Mouse (Mus musculus) embryonic facial prominence, embryonic 10.5 days (tissue): ENCODE data around the gene Arrdc2. TPM values are rescaled to one million over a fixed set of nuclear protein-coding genes. Genes with fewer than 3 reads are reported as not detected.

ENCODE experiments used
- DNase-seq: peaks from one replicate; pipeline ENCODE4 v3.0.0-alpha.2; 2017; ENCODE audit warnings: low spot score
- H3K27ac ChIP-seq: fragments of 300-500 bp; sonication (generic); replicated peaks from 2 replicates; pipeline ENCODE4 v1.5.1; 2016; ENCODE audit warnings: mild to moderate bottlenecking
- H3K27me3 ChIP-seq: fragments of 300-500 bp; sonication (generic); replicated peaks from 2 replicates; pipeline ENCODE4 v1.6.1; 2016; ENCODE audit warnings: low read depth, mild to moderate bottlenecking; ENCODE audit not compliant: poor library complexity, severe bottlenecking
- H3K36me3 ChIP-seq: fragments of 300-500 bp; sonication (generic); replicated peaks from 2 replicates; pipeline ENCODE4 v1.6.1; 2016; ENCODE audit warnings: mild to moderate bottlenecking, moderate library complexity
- H3K4me1 ChIP-seq: fragments of 300-500 bp; sonication (generic); 2 replicates; pipeline ENCODE4 v1.6.1; 2016
- H3K4me3 ChIP-seq: fragments of 300-500 bp; sonication (generic); 2 replicates; pipeline ENCODE4 v1.5.1; 2016; ENCODE audit warnings: mild to moderate bottlenecking, moderate library complexity
- H3K9me3 ChIP-seq: fragments of 300-500 bp; sonication (generic); 2 replicates; pipeline ENCODE4 v1.6.1; 2016; ENCODE audit warnings: mild to moderate bottlenecking
- WGBS: fragments of 180-500 bp; shearing (Covaris S2); methylation state at CpG from one replicate; pipeline ENCODE4 v1.1.7; 2016; 5-methylcytosine and 5-hydroxymethylcytosine counted together
- polyA plus RNA-seq: library from polyadenylated mRNA; unstranded; fragments of >200 nt; fragmentation: Nextera tagmentation; extraction: Ambion mirVana; gene quantifications from 2 replicates; pipeline ENCODE4 v1.2.1, GENCODE M21; 2016

The Arrdc2 gene
- polyA plus RNA-seq, 1 experiment from 2014 or later, result 5.8 TPM

- DNase-seq, result no peak
- peaks cover 19% of the 10 kb centered on the region for H3K4me1 ChIP-seq
- H3K36me3 ChIP-seq, result no peaks in the 10 kb centered on the region
- no peak overlapping the region for H3K4me3 ChIP-seq
- H3K9me3 ChIP-seq, result no peaks in the 10 kb centered on the region
- no peak overlapping the region for H3K27ac ChIP-seq
- WGBS, result 72% methylated on average over 20 of the region's 20 CpGs
- peaks cover 75% of the 10 kb centered on the region for H3K27me3 ChIP-seq
Observed at GRCm38 (mm10) chr8:70810962-70811680, 28.4 kb downstream of the Arrdc2 start.

DNA sequence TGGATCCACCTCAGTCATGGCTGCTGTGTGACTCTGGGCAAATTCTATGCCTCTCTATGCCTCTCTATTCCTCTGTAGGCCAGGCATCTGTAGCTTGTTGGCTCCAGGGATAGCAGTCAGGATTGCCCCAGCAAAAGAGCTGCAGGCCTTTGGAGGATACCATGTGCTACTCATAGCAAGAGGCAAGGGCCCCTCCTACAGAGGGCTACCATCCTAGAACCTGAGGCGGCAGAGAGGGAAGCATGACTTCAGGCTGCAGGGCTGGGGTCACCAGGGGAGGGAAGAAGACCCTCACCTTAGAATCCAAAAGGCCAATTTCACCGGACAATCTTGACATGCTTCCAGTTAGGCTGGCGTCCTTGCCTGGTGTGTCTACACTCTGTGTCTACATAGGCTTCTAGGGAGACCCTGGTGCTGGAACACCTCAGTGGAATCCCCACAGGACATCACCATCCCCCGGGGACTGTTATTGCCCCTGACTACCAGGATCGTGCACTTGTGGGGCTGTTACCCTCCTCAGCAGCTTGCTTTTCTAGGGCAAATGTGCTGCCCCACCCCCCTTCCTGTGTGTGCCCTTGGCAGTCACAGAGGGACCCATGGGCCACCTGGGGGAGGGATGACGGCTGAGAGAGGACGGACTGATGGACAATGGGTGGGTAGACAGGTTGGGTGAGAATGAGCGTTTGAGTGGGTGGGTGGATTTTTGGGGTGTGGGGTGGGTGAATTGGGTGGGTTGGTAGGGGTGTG lies 30.4 kb downstream of the Arrdc2 start:
- H3K9me3 ChIP-seq, result no peaks in the 10 kb centered on the region
- H3K4me1 ChIP-seq, result peaks cover 27% of the 10 kb centered on the region
- DNase-seq, result no peak
- H3K4me3 ChIP-seq, result no peak overlapping the region; the same call in 1 of the 2 replicates
- 84% methylated on average over 8 of the region's 8 CpGs for WGBS
- peaks cover 75% of the 10 kb centered on the region for H3K27me3 ChIP-seq
- no peaks in the 10 kb centered on the region for H3K36me3 ChIP-seq
- H3K27ac ChIP-seq, result no peak overlapping the region

DNA sequence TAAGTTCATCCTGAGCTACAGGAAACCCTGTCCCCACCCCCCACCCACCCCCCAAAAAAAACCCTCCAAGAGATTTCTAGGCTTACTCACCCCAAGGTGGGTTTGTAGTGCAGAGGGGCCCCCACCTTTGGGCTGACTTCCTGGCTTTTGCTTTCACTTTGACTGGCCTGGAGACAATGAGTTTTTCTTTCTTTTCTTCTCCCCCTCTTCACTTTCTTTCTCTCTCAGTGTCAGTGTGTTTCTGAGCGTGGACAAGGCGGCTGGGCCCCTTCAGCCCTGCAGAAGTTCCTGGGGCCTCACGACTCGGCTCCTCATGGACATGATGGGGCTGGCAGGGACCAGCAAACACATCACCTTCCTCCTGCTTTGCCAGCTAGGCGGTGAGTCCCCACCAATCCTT lies 31.3 kb downstream of the Arrdc2 start, which contains the start of gene Il12rb1:
Il12rb1 (plus strand) TSS at position 211 of the 400 bp plus-strand sequence.
- peaks cover 75% of the 10 kb centered on the region for H3K27me3 ChIP-seq
- 64% methylated on average over 5 of the region's 5 CpGs for WGBS
- DNase-seq, result no peak
- no peak within 1 kb of the TSS for H3K27ac ChIP-seq
- H3K9me3 ChIP-seq, result no peaks in the 10 kb centered on the region
- peaks cover 34% of the 10 kb centered on the region for H3K4me1 ChIP-seq
- no peaks in the 10 kb centered on the region for H3K36me3 ChIP-seq
- no peak within 1 kb of the TSS; the same call in 1 of the 2 replicates for H3K4me3 ChIP-seq

- no peaks in the 10 kb centered on the region for H3K36me3 ChIP-seq
- 38% methylated on average over 1 of the region's 1 CpGs for WGBS
- H3K4me1 ChIP-seq, result peaks cover 34% of the 10 kb centered on the region
- H3K4me3 ChIP-seq, result no peak overlapping the region
- no peak overlapping the region for H3K27ac ChIP-seq
- DNase-seq, result no peak
- H3K9me3 ChIP-seq, result no peaks in the 10 kb centered on the region
- H3K27me3 ChIP-seq, result peaks cover 79% of the 10 kb centered on the region
Observed at GRCm38 (mm10) chr8:70807304-70807703, 32.2 kb downstream of the Arrdc2 start.

GRCm38 (mm10) chr8:70806541-70806940 lies 33.0 kb downstream of the Arrdc2 start:
- peaks cover 31% of the 10 kb centered on the region for H3K4me1 ChIP-seq
- peaks cover 87% of the 10 kb centered on the region for H3K27me3 ChIP-seq
- no peaks in the 10 kb centered on the region for H3K9me3 ChIP-seq
- no peak for DNase-seq
- 73% methylated on average over 4 of the region's 4 CpGs for WGBS
- no peaks in the 10 kb centered on the region for H3K36me3 ChIP-seq
- no peak overlapping the region for H3K27ac ChIP-seq
- no peak overlapping the region for H3K4me3 ChIP-seq

- WGBS, result 1% methylated on average over 45 of the region's 45 CpGs
- Histone ChIP-seq H3K4me1 (peaks cover 19% of the 10 kb centered on the region), H3K27ac (peak within 1 kb of the TSS; percentile 35; the same call in 1 of the 2 replicates), H3K9me3 (no peaks in the 10 kb centered on the region), H3K36me3 (no peaks in the 10 kb centered on the region), H3K4me3 (peak within 1 kb of the TSS; percentile 63), H3K27me3 (peaks cover 89% of the 10 kb centered on the region)
- peak; percentile 93 for DNase-seq
Observed at GRCm38 (mm10) chr8:70804481-70805206, 34.9 kb downstream of the Arrdc2 start, which contains the start of gene Mast3. TSS of gene Mast3 (minus strand) at chr8:70805054.

- 1% methylated on average over 47 of the region's 47 CpGs for WGBS
- DNase-seq, result peak; percentile 53
Observed at GRCm38 (mm10) chr8:70803761-70804480, 35.6 kb downstream of the Arrdc2 start.

DNA sequence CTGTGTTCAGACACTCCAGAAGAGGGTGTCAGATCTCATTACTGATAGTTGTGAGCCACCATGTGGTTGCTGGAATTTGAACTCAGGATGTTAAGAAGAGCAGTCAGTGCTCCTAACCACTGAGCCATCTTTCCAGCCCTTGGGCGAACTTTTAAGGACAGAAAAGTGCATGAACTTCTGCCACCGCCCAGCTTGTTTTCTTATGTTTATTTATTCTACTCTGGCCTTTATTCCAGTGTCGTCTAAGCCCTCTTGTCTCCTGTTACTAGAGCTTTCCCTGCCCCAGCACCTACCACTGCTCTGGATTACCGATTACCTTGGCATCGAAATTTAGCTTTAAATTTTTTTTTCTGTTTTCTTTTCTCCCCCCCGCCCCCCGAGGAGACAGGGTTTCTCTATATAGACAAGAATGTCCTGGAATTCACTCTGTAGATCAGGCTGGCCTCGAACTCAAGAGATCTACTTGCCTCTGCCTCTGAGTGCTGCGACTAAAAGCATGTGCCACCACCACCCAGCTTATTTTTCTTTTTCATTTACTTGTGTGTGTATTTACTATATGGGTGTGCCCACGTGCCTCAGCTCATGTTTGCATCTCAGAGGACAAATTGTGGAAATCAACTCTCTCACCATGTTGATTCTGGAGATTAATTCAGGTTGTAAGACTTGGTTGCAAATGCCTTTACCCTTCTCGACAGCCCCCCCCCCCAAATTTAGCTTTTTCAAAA lies 36.6 kb downstream of the Arrdc2 start:
- H3K36me3 ChIP-seq, result no peaks in the 10 kb centered on the region
- peaks cover 96% of the 10 kb centered on the region for H3K27me3 ChIP-seq
- WGBS, result 66% methylated on average over 11 of the region's 11 CpGs
- DNase-seq, result no peak
- H3K4me3 ChIP-seq, result no peak overlapping the region
- no peak overlapping the region for H3K27ac ChIP-seq
- peaks cover 23% of the 10 kb centered on the region for H3K4me1 ChIP-seq
- no peaks in the 10 kb centered on the region for H3K9me3 ChIP-seq

More at GRCm38 (mm10) chr8:70803761-70804480, 35.6 kb downstream of the Arrdc2 start:
- Histone ChIP-seq H3K36me3 (no peaks in the 10 kb centered on the region), H3K27me3 (peaks cover 89% of the 10 kb centered on the region), H3K4me1 (peaks cover 16% of the 10 kb centered on the region), H3K4me3 (peak overlapping the region; percentile 63), H3K9me3 (no peaks in the 10 kb centered on the region), H3K27ac (0 out of 2 replicates have a peak overlapping the region, but pooled peaks have one; percentile 35)

- 82% methylated on average over 1 of the region's 1 CpGs for WGBS
- DNase-seq, result no peak
- Histone ChIP-seq H3K9me3 (no peaks in the 10 kb centered on the region), H3K4me1 (peaks cover 33% of the 10 kb centered on the region), H3K36me3 (no peaks in the 10 kb centered on the region), H3K27ac (no peak overlapping the region), H3K4me3 (no peak overlapping the region), H3K27me3 (peaks cover 96% of the 10 kb centered on the region)
Observed at GRCm38 (mm10) chr8:70801830-70802229, 37.7 kb downstream of the Arrdc2 start.

DNA sequence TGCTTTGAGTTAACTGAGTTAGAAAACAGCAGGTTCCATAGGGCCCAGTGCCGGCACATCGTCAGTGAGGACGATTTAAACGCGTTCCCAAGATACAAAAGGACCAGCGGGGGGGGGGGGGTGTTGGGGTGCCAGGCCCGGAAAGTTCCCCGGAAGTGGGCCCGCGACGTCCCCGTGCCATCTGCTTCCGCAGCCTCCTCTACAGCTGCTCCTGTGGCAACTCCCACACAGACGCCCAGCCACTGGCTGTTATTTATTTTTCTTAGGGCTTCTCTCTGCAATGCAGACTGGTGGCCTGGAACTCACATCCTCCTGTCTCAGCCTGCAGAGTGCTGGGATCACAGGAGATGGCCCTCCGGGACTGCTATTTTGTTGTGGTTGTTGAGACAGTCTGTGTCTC lies 38.4 kb downstream of the Arrdc2 start:
- H3K36me3 ChIP-seq, result no peaks in the 10 kb centered on the region
- H3K27me3 ChIP-seq, result peaks cover 96% of the 10 kb centered on the region
- no peaks in the 10 kb centered on the region for H3K9me3 ChIP-seq
- DNase-seq, result no peak
- H3K4me1 ChIP-seq, result peaks cover 39% of the 10 kb centered on the region
- no peak overlapping the region for H3K27ac ChIP-seq
- no peak overlapping the region; the same call in 1 of the 2 replicates for H3K4me3 ChIP-seq
- WGBS, result 38% methylated on average over 15 of the region's 15 CpGs

DNA sequence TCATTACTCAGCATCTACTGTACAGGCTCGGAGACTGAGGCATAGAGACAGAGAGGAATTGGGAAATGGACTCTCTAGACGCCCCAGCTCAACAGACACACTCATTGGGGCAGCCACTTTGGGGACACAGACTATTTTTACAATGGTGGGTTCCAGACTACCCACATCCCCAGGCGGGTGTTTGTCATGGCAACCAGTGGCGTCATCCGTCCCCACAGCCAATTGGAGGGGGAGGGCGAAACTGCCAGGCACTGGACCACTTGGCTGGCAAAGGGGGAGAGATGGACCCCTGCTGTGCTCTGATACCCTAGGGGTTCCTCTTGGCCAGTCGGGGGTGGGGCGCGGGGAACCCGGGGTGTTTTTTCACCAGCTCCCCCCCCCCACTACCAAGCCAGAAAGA lies 38.9 kb downstream of the Arrdc2 start:
- H3K27me3 ChIP-seq, result peaks cover 96% of the 10 kb centered on the region
- no peak overlapping the region for H3K4me3 ChIP-seq
- H3K27ac ChIP-seq, result no peak overlapping the region
- WGBS, result 52% methylated on average over 10 of the region's 10 CpGs
- H3K4me1 ChIP-seq, result peaks cover 44% of the 10 kb centered on the region
- no peaks in the 10 kb centered on the region for H3K9me3 ChIP-seq
- DNase-seq, result no peak
- no peaks in the 10 kb centered on the region for H3K36me3 ChIP-seq
